Mouse (Mus musculus): ENCODE measurements around the gene Nr1h2. TPM values are rescaled to one million over a fixed set of nuclear protein-coding genes. Genes with fewer than 3 reads are reported as not detected.
A peak's percentile ranks its signal among the peaks of the same experiment; 100 is the strongest.

Nr1h2 gene
- total and polyA plus RNA-seq, 3 experiments: 13.9 to 50.0 (median 43.8) TPM

GRCm38 (mm10) chr7:44527483-44528398, 26.0 kb downstream of the Nr1h2 start (continued):
- no peak for TF ChIP-seq ELF1 (IDR thresholded peaks at IDR 0.05; ENCODE audit: low read depth, low read length)

- in situ Hi-C loops (cut with MboI; ENCODE audit: low pct_ligation_motif_present, low pct_unique_long_range_greater_than_20kb, low sequenced_read_pairs): no loop called here
- no peaks in the 10 kb centered on the region for H3K27me3 ChIP-seq (replicated peaks)
- H3K4me2 ChIP-seq (ENCODE audit: insufficient read depth, low read depth, poor library complexity, severe bottlenecking): peak overlapping the region; percentile 59; the same call in 1 of the 2 replicates
- no peaks in the 10 kb centered on the region for H3K9me3 ChIP-seq (replicated peaks; ENCODE audit: low read length)
- peaks cover 24 to 52% of the 10 kb centered on the region in 2 experiments for H3K4me1 ChIP-seq (ENCODE audit: control insufficient read depth in 1 of 2, insufficient read depth in 2 of 2)
- H3K9ac ChIP-seq (ENCODE audit: insufficient read depth, low read depth): peak overlapping the region; percentile 24; the same call in 1 of the 2 replicates
- H3K27ac ChIP-seq (ENCODE audit: insufficient read depth, low read depth): peak overlapping the region; percentile 34
- peaks cover 16 to 50% of the 10 kb centered on the region in 2 experiments for H3K36me3 ChIP-seq (replicated peaks in 1 of 2; ENCODE audit: control insufficient read depth in 1 of 2, insufficient read depth in 1 of 2, low read length in 1 of 2)
- dilution Hi-C loops (cut with MboI; ENCODE audit: extremely low pct_ligation_motif_present, extremely low pct_unique_long_range_greater_than_20kb, low sequenced_read_pairs): no loop called here
- H3K4me3 ChIP-seq (replicated peaks in 1 of 3; ENCODE audit: low read depth in 2 of 3, low read length in 2 of 3, poor library complexity in 1 of 3): peak overlapping the region in 2 of 3 experiments; percentile 13 to 65
- peak; percentile 51 for DNase-seq (ENCODE audit: extremely low read depth)
- TF ChIP-seq TCF12 (IDR thresholded peaks at IDR 0.05; ENCODE audit: low read depth, low read length) (peak; percentile 50; the same call in 1 of the 2 replicates), SIN3A (IDR thresholded peaks at IDR 0.05; ENCODE audit: low read length) (0 out of 2 replicates have a peak, but pooled peaks have one; percentile 55), MAX (IDR thresholded peaks at IDR 0.05; ENCODE audit: low read length) (0 out of 2 replicates have a peak, but pooled peaks have one; percentile 71), KAT2A (IDR thresholded peaks at IDR 0.05; ENCODE audit: insufficient replicate concordance, low read length) (no peak), POLR2AphosphoS2 (IDR thresholded peaks at IDR 0.05; ENCODE audit: low read depth, low read length) (0 out of 2 replicates have a peak, but pooled peaks have one; percentile 43), MAZ (IDR thresholded peaks at IDR 0.05; ENCODE audit: low read depth, low read length) (no peak), EP300 (IDR thresholded peaks at IDR 0.05; ENCODE audit: low read length) (peak; percentile 36; the same call in 1 of the 2 replicates), RAD21 (IDR thresholded peaks at IDR 0.05; ENCODE audit: low read depth, low read length) (no peak), ETS1 (conservative IDR thresholded peaks at IDR 0.05; ENCODE audit: low read depth, low read length) (peak; percentile 53; the same call in 1 of the 2 replicates), USF2 (conservative IDR thresholded peaks at IDR 0.05; ENCODE audit: low read depth, low read length) (peak; percentile 63), USF1 (IDR thresholded peaks at IDR 0.05; ENCODE audit: low read depth, low read length) (peak; percentile 62), IRF4 (IDR thresholded peaks at IDR 0.05; ENCODE audit: low read depth, low read length) (no peak)
- peaks cover 10% of the 10 kb centered on the region for H3K79me2 ChIP-seq (replicated peaks; ENCODE audit: control insufficient read depth, extremely low read depth, insufficient read depth, poor library complexity, severe bottlenecking)
Measured at GRCm38 (mm10) chr7:44526414-44527154, 27.2 kb downstream of the Nr1h2 start.

Data from CH12.LX (cell line).